ENCODE assay signal across 9 mouse cellular contexts in the genomic region with DNA sequence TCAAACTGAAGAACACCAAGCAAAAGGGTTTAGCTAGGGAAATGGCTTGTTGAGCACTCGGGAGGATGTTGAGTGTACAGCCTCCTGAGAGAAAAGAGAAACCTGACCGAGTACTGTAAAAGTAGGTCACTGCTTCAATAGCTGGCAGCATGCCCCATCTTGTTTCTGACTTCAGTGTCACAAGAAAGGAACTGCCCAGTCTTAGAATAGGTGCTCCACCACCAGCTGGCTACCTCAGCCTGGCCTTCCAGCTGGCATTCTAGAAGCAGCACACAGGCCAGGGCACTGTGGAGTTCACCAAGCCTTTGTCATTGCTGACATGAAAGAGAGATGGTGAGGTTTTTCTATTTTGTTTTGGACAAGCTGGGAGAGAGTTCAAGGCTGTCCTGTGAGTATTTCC.
DNase-seq lines count a peak whose midpoint lies in the region; ATAC-seq and TF ChIP-seq lines count a peak whose summit lies in the region.
"Had no signal": no experiment of that assay in that cellular context is flagged by ENCODE, and none has a peak within 500 bp of the region (broad histone marks: within the 10 kb centered on the region; RNA-seq: fewer than 3 reads in every experiment).

No protein-coding gene starts in this region.

- ATAC-seq in intestine, embryonic 15.5 days, result no peak
- ATAC-seq: Patski had no signal

- no peaks in the 10 kb centered on the region for H3K27me3 ChIP-seq in intestine, embryonic 15.5 days (replicated peaks)
- H3K27me3 ChIP-seq: Patski had no signal

- peak overlapping the region; percentile 85 for H3K27ac ChIP-seq in layer of hippocampus, adult 2 months
- no peak overlapping the region for H3K27ac ChIP-seq in intestine, embryonic 15.5 days

- WGBS in intestine, embryonic 15.5 days, result 90% methylated on average over 2 of the region's 2 CpGs

- no peak for TF ChIP-seq CTCF in layer of hippocampus, adult 2 months (conservative IDR thresholded peaks at IDR 0.05)

- H3K4me1 ChIP-seq in intestine, embryonic 15.5 days (replicated peaks), result no peaks in the 10 kb centered on the region

- H3K4me2 ChIP-seq in intestine, embryonic 15.5 days (replicated peaks), result no peak overlapping the region

- no peaks in the 10 kb centered on the region for H3K9me3 ChIP-seq in intestine, embryonic 15.5 days

- H3K4me3 ChIP-seq in layer of hippocampus, adult 2 months, result no peak overlapping the region
- H3K4me3 ChIP-seq in intestine, embryonic 15.5 days (replicated peaks), result no peak overlapping the region

- no peak overlapping the region for H3K9ac ChIP-seq in intestine, embryonic 15.5 days

- DNase-seq in left cerebral cortex, adult 18-20 months (ENCODE audit: low spot score in 2 of 2), result peak; percentile 37 to 40
- no peak for DNase-seq in left cerebral cortex, adult 11 months (ENCODE audit: low spot score)
- peak; percentile 91 for DNase-seq in brain, adult 2 months (ENCODE audit: low read depth, low spot score)
- DNase-seq in gastrocnemius, adult 18-20 months (ENCODE audit: low spot score), result peak; percentile 84
- DNase-seq in layer of hippocampus, adult 2 months (ENCODE audit: low spot score in 2 of 2), result peak in 1 of 2 experiments; percentile 26
- peak; percentile 43 for DNase-seq in ovary, postnatal 36 days (ENCODE audit: low spot score)
- DNase-seq in spleen, postnatal 4 days (ENCODE audit: low spot score in 2 of 2), result no peak

- H3K36me3 ChIP-seq in intestine, embryonic 15.5 days, result no peaks in the 10 kb centered on the region

Comparison
In these comparisons a context has a peak if more than half of its experiments do, and no peak if none do; other contexts are left out.
1. DNase-seq: peak in left cerebral cortex, adult 18-20 months (2 of 2), brain, adult 2 months (single experiment), gastrocnemius, adult 18-20 months (single experiment) and ovary, postnatal 36 days (single experiment); none in left cerebral cortex, adult 11 months (single experiment) and spleen, postnatal 4 days (0 of 2).